Mouse (Mus musculus) midbrain, embryonic 12.5 days (tissue): Measurements from ENCODE around the gene Spryd3. TPM values are rescaled to one million over a fixed set of nuclear protein-coding genes. Genes with fewer than 3 reads are reported as not detected.
"Not testable (repeated sequence)": the region's sequence is repeated elsewhere in the genome, so short reads cannot be mapped to it uniquely, and the experiment has no call there.

Experiments
- ATAC-seq: fragments of 200-750 bp; cut with Nextera tagmentation; 2 replicates; pipeline ENCODE4 v1.8.0; 2017; ENCODE audit warnings: low read depth, moderate TSS enrichment, moderate library complexity; ENCODE audit not compliant: low FRiP score
- H3K27ac ChIP-seq: fragments of 300-500 bp; sonication (generic); replicated peaks from 2 replicates; pipeline ENCODE4 v1.5.1; 2016; ENCODE audit warnings: mild to moderate bottlenecking
- H3K27me3 ChIP-seq: fragments of 300-500 bp; sonication (generic); 2 replicates; pipeline ENCODE4 v1.6.1; 2016; ENCODE audit warnings: mild to moderate bottlenecking
- H3K36me3 ChIP-seq: fragments of 300-500 bp; sonication (generic); 2 replicates; pipeline ENCODE4 v1.6.1; 2016
- H3K4me1 ChIP-seq: fragments of 300-500 bp; sonication (generic); 2 replicates; pipeline ENCODE4 v1.6.1; 2016
- H3K4me2 ChIP-seq: fragments of 300-500 bp; sonication (generic); replicated peaks from 2 replicates; pipeline ENCODE4 v1.6.1; 2016; ENCODE audit warnings: mild to moderate bottlenecking, moderate library complexity
- H3K4me3 ChIP-seq: fragments of 300-500 bp; sonication (generic); 2 replicates; pipeline ENCODE4 v1.5.1; 2016; ENCODE audit warnings: mild to moderate bottlenecking
- H3K9ac ChIP-seq: fragments of 300-500 bp; sonication (generic); replicated peaks from 2 replicates; pipeline ENCODE4 v1.6.1; 2016; ENCODE audit warnings: mild to moderate bottlenecking, moderate library complexity
- H3K9me3 ChIP-seq: fragments of 300-500 bp; sonication (generic); 2 replicates; pipeline ENCODE4 v1.6.1; 2016; ENCODE audit warnings: mild to moderate bottlenecking
- WGBS: fragments of 180-500 bp; shearing (Covaris S2); methylation state at CpG from one replicate; pipeline ENCODE4 v1.1.7; 2016; 5-methylcytosine and 5-hydroxymethylcytosine counted together
- polyA plus RNA-seq: library from polyadenylated mRNA; unstranded; fragments of >200 nt; fragmentation: Nextera tagmentation; extraction: Ambion mirVana; gene quantifications from 2 replicates; pipeline ENCODE4 v1.2.1, GENCODE M21; 2016

The Spryd3 gene
- polyA plus RNA-seq, 1 experiment from 2014 or later = 19.3 TPM

GRCm38 (mm10) chr15:102163900-102164693 lies 28.1 kb upstream of the Spryd3 start:
- Histone ChIP-seq H3K9me3 (no peaks in the 10 kb centered on the region), H3K4me2 (no peak overlapping the region), H3K9ac (no peak overlapping the region), H3K4me3 (no peak overlapping the region), H3K27ac (no peak overlapping the region), H3K36me3 (no peaks in the 10 kb centered on the region), H3K4me1 (no peaks in the 10 kb centered on the region), H3K27me3 (no peaks in the 10 kb centered on the region)
- no peak for ATAC-seq
- 64% methylated on average over 3 of the region's 3 CpGs for WGBS

GRCm38 (mm10) chr15:102160415-102161060 lies 24.5 kb upstream of the Spryd3 start:
- H3K27me3 ChIP-seq = no peaks in the 10 kb centered on the region
- no peaks in the 10 kb centered on the region for H3K36me3 ChIP-seq
- no peak overlapping the region for H3K27ac ChIP-seq
- no peak overlapping the region for H3K4me2 ChIP-seq
- peaks cover 6% of the 10 kb centered on the region for H3K4me1 ChIP-seq
- ATAC-seq = no peak
- H3K4me3 ChIP-seq = no peak overlapping the region
- no peaks in the 10 kb centered on the region for H3K9me3 ChIP-seq
- WGBS = 63% methylated on average over 27 of the region's 27 CpGs
- H3K9ac ChIP-seq = no peak overlapping the region

- WGBS = 24% methylated on average over 20 of the region's 20 CpGs
- Histone ChIP-seq H3K27ac (no peak overlapping the region), H3K27me3 (no peaks in the 10 kb centered on the region), H3K4me3 (no peak overlapping the region), H3K9ac (no peak overlapping the region; the same call in 1 of the 2 replicates), H3K4me1 (peaks cover 6% of the 10 kb centered on the region), H3K36me3 (no peaks in the 10 kb centered on the region), H3K9me3 (no peaks in the 10 kb centered on the region), H3K4me2 (no peak overlapping the region)
- 0 out of 2 replicates have a peak, but pooled peaks have one; percentile 23 for ATAC-seq
These were observed 20.8 kb upstream of the Spryd3 start for GRCm38 (mm10) chr15:102156836-102157235.

- H3K4me2 ChIP-seq, H3K27ac ChIP-seq, H3K9ac ChIP-seq, H3K4me1 ChIP-seq, ATAC-seq, H3K36me3 ChIP-seq, H3K27me3 ChIP-seq, H3K9me3 ChIP-seq, H3K4me3 ChIP-seq: not testable (repeated sequence)
- 89% methylated on average over 6 of the region's 6 CpGs for WGBS
These were observed 19.0 kb upstream of the Spryd3 start for GRCm38 (mm10) chr15:102155006-102155405.

- no peaks in the 10 kb centered on the region for H3K27me3 ChIP-seq
- H3K4me1 ChIP-seq = peaks cover 8% of the 10 kb centered on the region
- ATAC-seq = no peak
- no peak overlapping the region for H3K27ac ChIP-seq
- WGBS = 25% methylated on average over 4 of the region's 4 CpGs
- H3K36me3 ChIP-seq = no peaks in the 10 kb centered on the region
- H3K4me3 ChIP-seq = no peak overlapping the region
- H3K4me2 ChIP-seq = no peak overlapping the region
- no peak overlapping the region for H3K9ac ChIP-seq
- H3K9me3 ChIP-seq = no peaks in the 10 kb centered on the region
These were observed 16.6 kb upstream of the Spryd3 start for GRCm38 (mm10) chr15:102152646-102153045.

GRCm38 (mm10) chr15:102150301-102151135 lies 14.5 kb upstream of the Spryd3 start, which contains the start of gene Soat2:
Gene Soat2, plus strand, starts transcription at chr15:102150526.
- Histone ChIP-seq H3K36me3 (no peaks in the 10 kb centered on the region), H3K27ac (no peak within 1 kb of the TSS), H3K4me2 (no peak within 1 kb of the TSS), H3K27me3 (peaks cover 7% of the 10 kb centered on the region), H3K4me3 (no peak within 1 kb of the TSS), H3K4me1 (0 out of 2 replicates have a peak, but pooled peaks cover 2% of the 10 kb centered on the region), H3K9me3 (no peaks in the 10 kb centered on the region), H3K9ac (no peak within 1 kb of the TSS)
- WGBS = 60% methylated on average over 20 of the region's 20 CpGs
- ATAC-seq = no peak

- 62% methylated on average over 4 of the region's 4 CpGs for WGBS
- Histone ChIP-seq H3K27ac (no peak overlapping the region), H3K36me3 (no peaks in the 10 kb centered on the region), H3K27me3 (peaks cover 17% of the 10 kb centered on the region), H3K4me3 (no peak overlapping the region), H3K9ac (no peak overlapping the region), H3K9me3 (no peaks in the 10 kb centered on the region), H3K4me2 (no peak overlapping the region), H3K4me1 (peaks cover 5% of the 10 kb centered on the region; the same call in 1 of the 2 replicates)
- ATAC-seq = no peak
These were observed 13.5 kb upstream of the Spryd3 start for GRCm38 (mm10) chr15:102149561-102149960.

- no peak overlapping the region for H3K9ac ChIP-seq
- no peak overlapping the region for H3K4me2 ChIP-seq
- peaks cover 11% of the 10 kb centered on the region for H3K4me1 ChIP-seq
- H3K36me3 ChIP-seq = no peaks in the 10 kb centered on the region
- no peaks in the 10 kb centered on the region for H3K9me3 ChIP-seq
- 74% methylated on average over 16 of the region's 16 CpGs for WGBS
- ATAC-seq = no peak
- peaks cover 34% of the 10 kb centered on the region for H3K27me3 ChIP-seq
- no peak overlapping the region for H3K4me3 ChIP-seq
- H3K27ac ChIP-seq = no peak overlapping the region
These were observed 11.8 kb upstream of the Spryd3 start for GRCm38 (mm10) chr15:102147674-102148402.

GRCm38 (mm10) chr15:102146882-102147281 lies 10.8 kb upstream of the Spryd3 start:
- H3K4me3 ChIP-seq = no peak overlapping the region
- no peak overlapping the region for H3K9ac ChIP-seq
- ATAC-seq = no peak
- no peak overlapping the region for H3K4me2 ChIP-seq
- H3K9me3 ChIP-seq = no peaks in the 10 kb centered on the region
- peaks cover 11% of the 10 kb centered on the region for H3K4me1 ChIP-seq
- H3K36me3 ChIP-seq = no peaks in the 10 kb centered on the region
- no peak overlapping the region for H3K27ac ChIP-seq
- 16% methylated on average over 1 of the region's 1 CpGs for WGBS
- peaks cover 43% of the 10 kb centered on the region for H3K27me3 ChIP-seq

GRCm38 (mm10) chr15:102146089-102146488 lies 10.1 kb upstream of the Spryd3 start:
- no peaks in the 10 kb centered on the region for H3K36me3 ChIP-seq
- H3K4me2 ChIP-seq = no peak overlapping the region
- no peak overlapping the region for H3K9ac ChIP-seq
- no peaks in the 10 kb centered on the region for H3K9me3 ChIP-seq
- no peak overlapping the region for H3K27ac ChIP-seq
- no peak overlapping the region for H3K4me3 ChIP-seq
- ATAC-seq = no peak
- peaks cover 47% of the 10 kb centered on the region for H3K27me3 ChIP-seq
- WGBS = 88% methylated on average over 5 of the region's 5 CpGs
- H3K4me1 ChIP-seq = peaks cover 11% of the 10 kb centered on the region

- peaks cover 47% of the 10 kb centered on the region for H3K27me3 ChIP-seq
- H3K9ac ChIP-seq = no peak overlapping the region
- no peak overlapping the region for H3K4me2 ChIP-seq
- no peak overlapping the region for H3K27ac ChIP-seq
- H3K4me1 ChIP-seq = peaks cover 11% of the 10 kb centered on the region
- no peak overlapping the region for H3K4me3 ChIP-seq
- H3K9me3 ChIP-seq = no peaks in the 10 kb centered on the region
- no peaks in the 10 kb centered on the region for H3K36me3 ChIP-seq
- no peak for ATAC-seq
- 88% methylated on average over 10 of the region's 10 CpGs for WGBS
These were observed 9.3 kb upstream of the Spryd3 start for GRCm38 (mm10) chr15:102145330-102145729.
